Mouse (Mus musculus) ES-CJ7 (cell line): ENCODE measurements around the gene Car5a.

Source experiments
- DNase-seq: peaks from one replicate; pipeline ENCODE4 v3.0.0; 2011; ENCODE audit warnings: low read depth, low spot score

Car5a gene

GRCm38 (mm10) chr8:121934923-121935322, 9.8 kb downstream of the Car5a start:
- DNase-seq: no peak

GRCm38 (mm10) chr8:121934506-121934905, 10.2 kb downstream of the Car5a start:
- DNase-seq: peak; percentile 77

- DNase-seq: no peak
Measured at GRCm38 (mm10) chr8:121932668-121933520, 11.8 kb downstream of the Car5a start.

- no peak for DNase-seq
Measured at GRCm38 (mm10) chr8:121932026-121932667, 12.6 kb downstream of the Car5a start.

- DNase-seq: peak; percentile 76
Measured at GRCm38 (mm10) chr8:121931571-121931970, 13.1 kb downstream of the Car5a start.

GRCm38 (mm10) chr8:121930047-121930446, 14.7 kb downstream of the Car5a start:
- DNase-seq: no peak

- peak; percentile 88 for DNase-seq
Measured at GRCm38 (mm10) chr8:121927316-121927715, 17.4 kb downstream of the Car5a start.

GRCm38 (mm10) chr8:121926266-121926665, 18.4 kb downstream of the Car5a start:
- no peak for DNase-seq

GRCm38 (mm10) chr8:121925624-121926023, 19.1 kb downstream of the Car5a start:
- peak; percentile 95 for DNase-seq

GRCm38 (mm10) chr8:121924681-121925080, 20.0 kb downstream of the Car5a start:
- DNase-seq: no peak

- no peak for DNase-seq
Measured at GRCm38 (mm10) chr8:121922101-121922500, 22.6 kb downstream of the Car5a start.

GRCm38 (mm10) chr8:121921582-121921981, 23.1 kb downstream of the Car5a start:
- no peak for DNase-seq

GRCm38 (mm10) chr8:121919731-121920130, 25.0 kb downstream of the Car5a start:
- DNase-seq: no peak

GRCm38 (mm10) chr8:121919158-121919557, 25.5 kb downstream of the Car5a start:
- DNase-seq: no peak

GRCm38 (mm10) chr8:121913378-121913777, 31.3 kb downstream of the Car5a start:
- DNase-seq: no peak

- no peak for DNase-seq
Measured at GRCm38 (mm10) chr8:121912831-121913230, 31.9 kb downstream of the Car5a start.

- DNase-seq: no peak
Measured at GRCm38 (mm10) chr8:121911987-121912386, 32.7 kb downstream of the Car5a start.

- DNase-seq: no peak
Measured at GRCm38 (mm10) chr8:121911400-121911799, 33.3 kb downstream of the Car5a start.

GRCm38 (mm10) chr8:121909663-121910062, 35.0 kb downstream of the Car5a start:
- peak; percentile 82 for DNase-seq

GRCm38 (mm10) chr8:121909148-121909541, 35.6 kb downstream of the Car5a start:
- DNase-seq: no peak

GRCm38 (mm10) chr8:121908378-121909147, 36.1 kb downstream of the Car5a start:
- no peak for DNase-seq

GRCm38 (mm10) chr8:121907587-121908248, 37.0 kb downstream of the Car5a start, which contains the start of gene Slc7a5:
Gene Slc7a5, minus strand, starts transcription at chr8:121907694.
- DNase-seq: peak; percentile 95
